Mouse (Mus musculus) spleen, adult 2 months (tissue): ENCODE results near the gene Csgalnact2. TPM values are rescaled to one million over a fixed set of nuclear protein-coding genes. Genes with fewer than 3 reads are reported as not detected.

Experiments used
- DNase-seq, 2 experiments: peaks; one replicate each; pipeline versions ENCODE4 v3.0.0 to v3.0.0-alpha.2; 2012 to 2021; ENCODE audit warnings: low spot score in 2 of 2, low read depth in 1 of 2
- H3K27ac ChIP-seq: fragments of 200-500 bp; 2 replicates; pipeline ENCODE4 v1.5.1; 2012; ENCODE audit warnings: low read length, inconsistent platforms; ENCODE audit not compliant: insufficient read depth
- H3K27me3 ChIP-seq: fragments of 200-500 bp; 2 replicates; pipeline ENCODE4 v1.6.1; 2012; ENCODE audit warnings: mild to moderate bottlenecking, moderate library complexity, low read length, inconsistent platforms; ENCODE audit not compliant: control insufficient read depth, insufficient read depth
- H3K36me3 ChIP-seq: fragments of 200-500 bp; 2 replicates; pipeline ENCODE4 v1.6.1; 2012; ENCODE audit warnings: mild to moderate bottlenecking, low read length, inconsistent platforms; ENCODE audit not compliant: control insufficient read depth, insufficient read depth
- H3K4me1 ChIP-seq: fragments of 200-500 bp; 2 replicates; pipeline ENCODE4 v1.6.1; 2011; ENCODE audit warnings: inconsistent platforms; ENCODE audit not compliant: control insufficient read depth, insufficient read depth, insufficient read length
- H3K4me3 ChIP-seq: fragments of 200-500 bp; 2 replicates; pipeline ENCODE4 v1.5.1; 2011; ENCODE audit warnings: mild to moderate bottlenecking, inconsistent platforms; ENCODE audit not compliant: insufficient read depth, insufficient read length; ENCODE audit errors: extremely low read depth
- CTCF ChIP-seq: fragments of 200-500 bp; IDR thresholded peaks from 2 replicates; pipeline ENCODE4 v1.5.1; 2011; ENCODE audit warnings: mild to moderate bottlenecking, inconsistent platforms; ENCODE audit not compliant: insufficient read depth, insufficient read length, insufficient replicate concordance; ENCODE audit errors: extremely low read depth
- POLR2A ChIP-seq: fragments of 200-500 bp; IDR thresholded peaks from 2 replicates; pipeline ENCODE4 v1.6.1; 2011; ENCODE audit warnings: low read depth, low read length, inconsistent platforms
- WGBS: fragments of 180-500 bp; shearing (Covaris S2); methylation state at CpG from one replicate; pipeline ENCODE4 v1.1.7; 2018; 5-methylcytosine and 5-hydroxymethylcytosine counted together
- polyA plus RNA-seq: library from polyadenylated mRNA; depleted of rRNA; stranded (reverse); fragments of >200 nt; gene quantifications from 2 replicates; pipeline ENCODE4 v1.2.3, GENCODE M21; 2012

Gene Csgalnact2
- polyA plus RNA-seq, 1 experiment: 1.5 TPM

- 78% methylated on average over 10 of the region's 10 CpGs for WGBS
- no peak for DNase-seq
- Histone ChIP-seq H3K4me3 (no peak overlapping the region), H3K4me1 (no peaks in the 10 kb centered on the region), H3K27ac (no peak overlapping the region), H3K36me3 (no peaks in the 10 kb centered on the region), H3K27me3 (no peaks in the 10 kb centered on the region)
- TF ChIP-seq POLR2A (no peak), CTCF (no peak)
Measured at GRCm38 (mm10) chr6:118078751-118079150, 60.2 kb downstream of the Csgalnact2 start.

- WGBS: 31% methylated on average over 7 of the region's 7 CpGs
- Histone ChIP-seq H3K36me3 (no peaks in the 10 kb centered on the region), H3K4me3 (no peak overlapping the region), H3K27ac (no peak overlapping the region), H3K27me3 (no peaks in the 10 kb centered on the region), H3K4me1 (no peaks in the 10 kb centered on the region)
- no peak for DNase-seq
- TF ChIP-seq POLR2A (no peak), CTCF (no peak)
Measured at GRCm38 (mm10) chr6:118077421-118077820, 61.5 kb downstream of the Csgalnact2 start.

GRCm38 (mm10) chr6:118076748-118077147 is 62.2 kb downstream of the Csgalnact2 start:
- WGBS: 92% methylated on average over 8 of the region's 8 CpGs
- no peak for DNase-seq
- TF ChIP-seq CTCF: no peak
- TF ChIP-seq POLR2A: no peak
- Histone ChIP-seq H3K36me3 (no peaks in the 10 kb centered on the region), H3K4me3 (no peak overlapping the region), H3K27me3 (no peaks in the 10 kb centered on the region), H3K27ac (no peak overlapping the region), H3K4me1 (no peaks in the 10 kb centered on the region)

- Histone ChIP-seq H3K4me1 (no peaks in the 10 kb centered on the region), H3K4me3 (no peak overlapping the region), H3K27ac (no peak overlapping the region), H3K36me3 (no peaks in the 10 kb centered on the region), H3K27me3 (no peaks in the 10 kb centered on the region)
- 85% methylated on average over 3 of the region's 3 CpGs for WGBS
- DNase-seq: no peak
- no peak for TF ChIP-seq POLR2A
- no peak for TF ChIP-seq CTCF
Measured at GRCm38 (mm10) chr6:118076256-118076655, 62.7 kb downstream of the Csgalnact2 start.

DNA sequence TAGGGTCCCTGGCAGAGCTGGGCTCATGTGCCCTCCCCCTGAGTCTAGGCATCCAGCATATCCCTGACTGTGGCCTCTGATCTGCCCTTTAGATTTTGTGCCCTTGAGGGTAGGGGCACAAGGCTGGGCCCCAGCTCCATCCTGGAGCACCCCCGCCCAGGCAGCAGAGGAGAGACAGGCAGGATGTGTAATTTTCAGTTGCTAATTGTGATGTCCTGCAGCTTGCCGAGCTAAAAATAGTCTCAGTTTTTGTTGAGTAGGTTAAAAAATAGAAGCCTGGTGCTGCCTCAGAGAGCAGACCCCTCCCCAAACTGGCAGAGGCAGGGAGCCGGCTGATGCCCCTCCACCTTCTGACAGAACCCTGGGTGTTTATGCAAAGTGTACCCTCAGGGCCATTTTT is 64.8 kb downstream of the Csgalnact2 start:
- H3K4me1 ChIP-seq: no peaks in the 10 kb centered on the region
- H3K27ac ChIP-seq: no peak overlapping the region
- H3K27me3 ChIP-seq: no peaks in the 10 kb centered on the region
- H3K4me3 ChIP-seq: no peak overlapping the region
- no peak for TF ChIP-seq POLR2A
- TF ChIP-seq CTCF: no peak
- no peak for DNase-seq
- H3K36me3 ChIP-seq: no peaks in the 10 kb centered on the region
- 56% methylated on average over 3 of the region's 3 CpGs for WGBS

- 79% methylated on average over 1 of the region's 1 CpGs for WGBS
- H3K36me3 ChIP-seq: no peaks in the 10 kb centered on the region
- H3K4me1 ChIP-seq: no peaks in the 10 kb centered on the region
- no peaks in the 10 kb centered on the region for H3K27me3 ChIP-seq
- H3K4me3 ChIP-seq: no peak overlapping the region
- no peak overlapping the region for H3K27ac ChIP-seq
- no peak for DNase-seq
- no peak for TF ChIP-seq POLR2A
- no peak for TF ChIP-seq CTCF
Measured at GRCm38 (mm10) chr6:118072176-118072575, 66.8 kb downstream of the Csgalnact2 start.

GRCm38 (mm10) chr6:118071416-118071815 is 67.5 kb downstream of the Csgalnact2 start:
- no peak for DNase-seq
- no peaks in the 10 kb centered on the region for H3K36me3 ChIP-seq
- TF ChIP-seq CTCF (no peak), POLR2A (no peak)
- WGBS: 86% methylated on average over 3 of the region's 3 CpGs
- H3K4me1 ChIP-seq: no peaks in the 10 kb centered on the region; the same call in 1 of the 2 replicates
- no peak overlapping the region for H3K27ac ChIP-seq
- H3K27me3 ChIP-seq: no peaks in the 10 kb centered on the region
- H3K4me3 ChIP-seq: no peak overlapping the region

GRCm38 (mm10) chr6:118071013-118071350 is 68.0 kb downstream of the Csgalnact2 start:
- H3K36me3 ChIP-seq: no peaks in the 10 kb centered on the region
- H3K27me3 ChIP-seq: peaks cover 2% of the 10 kb centered on the region; the same call in 1 of the 2 replicates
- H3K27ac ChIP-seq: no peak overlapping the region
- no peak for DNase-seq
- no peaks in the 10 kb centered on the region; the same call in 1 of the 2 replicates for H3K4me1 ChIP-seq
- WGBS: 82% methylated on average over 4 of the region's 4 CpGs
- H3K4me3 ChIP-seq: no peak overlapping the region
- TF ChIP-seq CTCF (no peak), POLR2A (no peak)
